Mouse (Mus musculus) pancreas, adult 10 weeks (tissue): ENCODE results near the gene Vmn2r7. TPM values are rescaled to one million over a fixed set of nuclear protein-coding genes. Genes with fewer than 3 reads are reported as not detected.

Experiments used
- polyA plus RNA-seq: library from polyadenylated mRNA; stranded (reverse); fragments of 350-450 nt; fragmentation: Illumina TruSeq; extraction: RNeasy Lipid Tissue Mini Kit (QIAGEN cat#74804); gene quantifications from one replicate; pipeline ENCODE4 v1.2.3, GENCODE M21; 2015; ENCODE audit warnings: low read depth, low replicate concordance; ENCODE audit not compliant: insufficient read depth

Vmn2r7 gene
- polyA plus RNA-seq = not detected

GRCm38 (mm10) chr3:64844665-64845064, at the start of gene Vmn2r7:
Gene Vmn2r7, minus strand, starts transcription at chr3:64844765.

